Mouse (Mus musculus) splenic B cell, adult 2 months (primary cell): ENCODE results near the gene Tmem107.
A peak's percentile ranks its signal among the peaks of the same experiment; 100 is the strongest.
"Not testable (repeated sequence)": the region's sequence is repeated elsewhere in the genome, so short reads cannot be mapped to it uniquely, and the experiment has no call there.

Experiments
- DNase-seq: peaks from one replicate; pipeline ENCODE4 v3.0.0-alpha.2; 2011; ENCODE audit warnings: low read depth, low spot score
- H3K27me3 ChIP-seq: 2 replicates; pipeline ENCODE4 v1.6.1; 2012; ENCODE audit warnings: mild to moderate bottlenecking, low read length, moderate library complexity, mixed read lengths; ENCODE audit not compliant: control insufficient read depth, poor library complexity, insufficient read depth, severe bottlenecking
- H3K36me3 ChIP-seq: 2 replicates; pipeline ENCODE4 v1.6.1; 2012; ENCODE audit warnings: mild to moderate bottlenecking, low read length, moderate library complexity, mixed read lengths; ENCODE audit not compliant: control insufficient read depth, poor library complexity, insufficient read depth, severe bottlenecking

Tmem107 gene

DNA sequence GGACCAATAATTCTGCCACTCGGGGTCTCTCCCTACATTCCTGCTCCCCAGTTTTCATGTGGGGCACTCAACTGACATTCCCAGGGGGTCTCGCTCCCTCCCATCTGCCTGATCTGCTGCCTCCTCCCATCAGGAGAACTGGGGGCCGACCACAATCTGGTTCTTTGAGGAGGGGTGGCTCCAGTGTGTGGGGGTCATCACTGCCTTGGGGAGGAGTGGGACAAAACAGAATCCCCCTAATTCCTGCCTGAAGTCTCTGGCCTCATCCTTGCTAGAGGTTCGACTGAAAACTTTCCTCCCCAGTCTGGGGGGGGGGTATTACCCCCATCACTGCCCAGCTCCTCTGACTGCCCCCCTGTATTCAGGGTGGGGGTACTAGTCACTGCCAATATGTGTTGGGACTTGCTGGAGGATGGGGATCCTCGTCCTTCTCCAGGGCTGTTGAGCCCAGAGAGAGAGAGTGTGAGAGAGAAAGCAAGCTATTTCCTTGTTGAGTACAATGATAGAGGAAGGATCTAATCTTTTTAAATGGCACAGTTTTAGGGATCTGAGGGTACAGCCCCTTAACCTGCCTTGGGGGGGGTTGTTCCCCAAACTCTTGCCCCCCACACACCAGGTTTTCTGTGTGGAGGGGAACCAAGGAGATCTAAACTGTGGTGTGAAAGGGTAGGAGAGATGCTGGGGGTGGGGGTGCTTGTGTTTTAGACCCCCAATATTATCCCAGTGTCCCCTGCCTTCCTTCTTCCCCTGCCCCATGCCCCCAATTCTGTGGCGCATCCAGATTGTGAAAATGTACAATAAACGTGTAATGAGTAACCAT lies 21.2 kb downstream of the Tmem107 start:
- no peak for DNase-seq
- peaks cover 7% of the 10 kb centered on the region for H3K36me3 ChIP-seq

DNA sequence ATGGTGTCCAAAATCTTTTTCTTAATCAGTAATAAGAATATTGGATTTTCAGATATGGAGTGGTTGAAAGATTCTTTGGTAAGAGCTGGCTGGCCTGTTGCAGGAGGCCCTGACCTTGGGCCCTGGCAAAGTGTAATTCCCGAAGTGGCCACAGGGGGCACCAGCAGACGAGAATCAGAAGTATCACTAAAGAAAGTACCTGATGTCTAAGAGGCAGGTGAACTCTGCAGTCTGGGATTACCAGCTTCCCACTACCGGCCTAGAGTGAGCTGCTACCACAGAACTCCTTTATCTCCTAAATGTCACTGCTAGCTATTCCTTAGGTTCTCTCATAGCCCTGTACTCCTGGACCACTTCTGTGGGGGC lies 21.8 kb downstream of the Tmem107 start:
- peak; percentile 92 for DNase-seq
- H3K27me3 ChIP-seq = no peaks in the 10 kb centered on the region
- H3K36me3 ChIP-seq = peaks cover 7% of the 10 kb centered on the region

More for the DNA sequence above, 21.2 kb downstream of the Tmem107 start:
- no peaks in the 10 kb centered on the region for H3K27me3 ChIP-seq

DNA sequence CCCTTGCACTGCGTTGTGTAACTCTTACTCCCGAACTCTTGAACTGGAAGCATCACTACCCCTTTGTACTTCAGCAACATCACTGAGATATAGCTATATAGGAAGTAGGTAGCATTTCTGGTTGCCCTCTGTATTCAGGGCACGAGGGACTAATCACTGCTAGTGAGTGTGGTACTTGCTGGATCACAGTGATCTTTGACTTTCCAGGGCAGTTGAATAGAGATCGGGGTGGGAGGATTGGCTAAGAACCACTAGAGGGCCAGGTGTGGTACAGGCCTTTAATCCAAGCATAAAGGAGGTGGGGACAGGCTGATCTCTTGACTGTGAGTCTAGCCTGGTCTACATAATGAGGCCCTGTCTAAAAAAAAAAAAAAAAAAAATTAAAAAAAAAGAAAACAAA lies 22.3 kb downstream of the Tmem107 start:
- peak; percentile 73 for DNase-seq
- Histone ChIP-seq H3K36me3 (peaks cover 7% of the 10 kb centered on the region), H3K27me3 (no peaks in the 10 kb centered on the region)

DNA sequence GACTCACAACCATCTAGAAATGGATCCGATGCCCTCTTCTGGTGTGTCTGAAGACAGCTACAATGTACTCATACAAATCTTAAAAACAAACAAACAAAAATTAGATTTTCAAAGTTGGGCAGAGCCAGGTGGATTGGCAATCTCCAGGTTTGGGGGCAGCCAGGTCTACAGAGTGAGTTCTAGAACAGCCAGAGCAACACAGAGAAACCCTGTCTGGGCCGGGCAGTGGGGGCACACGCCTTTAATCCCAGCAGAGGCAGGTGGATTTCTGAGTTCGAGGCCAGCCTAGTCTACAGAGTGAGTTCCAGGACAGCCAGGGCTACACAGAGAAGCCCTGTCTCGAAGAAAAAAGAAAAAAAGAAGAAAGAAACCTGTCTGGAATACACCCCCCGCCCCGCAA lies 23.2 kb downstream of the Tmem107 start:
- H3K36me3 ChIP-seq, H3K27me3 ChIP-seq, DNase-seq: not testable (repeated sequence)

DNA sequence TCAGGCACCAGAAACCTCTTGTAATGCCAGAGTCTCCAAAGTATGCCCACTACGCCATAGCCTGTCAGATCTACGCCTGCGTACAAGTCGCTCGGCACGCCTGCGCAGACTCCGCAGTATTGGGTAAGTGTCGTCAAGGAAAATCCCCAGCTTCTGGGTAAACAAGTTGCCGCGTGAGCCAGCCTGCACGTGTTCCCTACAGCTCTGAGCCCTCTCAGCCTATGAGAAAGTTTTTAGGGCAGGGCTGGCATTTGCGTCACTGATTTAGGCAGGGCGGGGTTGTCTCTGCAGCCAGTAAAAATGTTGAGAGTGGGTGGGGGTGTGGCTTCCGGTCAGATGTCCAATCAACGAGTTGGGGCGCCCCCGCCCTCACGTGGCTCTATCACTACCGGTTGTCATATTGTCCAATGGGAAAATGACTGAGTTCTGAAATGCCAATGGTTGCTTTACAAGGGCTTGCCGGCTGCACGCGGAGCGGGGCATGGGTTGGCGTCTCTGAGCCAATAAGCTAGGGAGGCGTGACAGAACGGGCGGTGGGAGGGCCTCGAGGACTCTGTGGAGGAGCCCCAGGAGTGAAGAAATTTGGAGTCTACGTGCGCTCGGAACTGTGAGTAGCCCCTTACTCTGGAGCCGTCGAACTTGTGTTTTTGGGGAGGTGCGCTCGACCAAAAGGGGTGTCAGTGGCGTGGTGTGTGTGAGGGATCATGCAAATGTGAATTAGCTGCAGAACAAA lies 24.3 kb downstream of the Tmem107 start, which contains the start of gene Per1:
Gene Per1 (plus strand): TSS at position 521 of the 733 bp plus-strand sequence.
- Histone ChIP-seq H3K36me3 (peaks cover 6% of the 10 kb centered on the region), H3K27me3 (no peaks in the 10 kb centered on the region)
- DNase-seq = peak; percentile 100

DNA sequence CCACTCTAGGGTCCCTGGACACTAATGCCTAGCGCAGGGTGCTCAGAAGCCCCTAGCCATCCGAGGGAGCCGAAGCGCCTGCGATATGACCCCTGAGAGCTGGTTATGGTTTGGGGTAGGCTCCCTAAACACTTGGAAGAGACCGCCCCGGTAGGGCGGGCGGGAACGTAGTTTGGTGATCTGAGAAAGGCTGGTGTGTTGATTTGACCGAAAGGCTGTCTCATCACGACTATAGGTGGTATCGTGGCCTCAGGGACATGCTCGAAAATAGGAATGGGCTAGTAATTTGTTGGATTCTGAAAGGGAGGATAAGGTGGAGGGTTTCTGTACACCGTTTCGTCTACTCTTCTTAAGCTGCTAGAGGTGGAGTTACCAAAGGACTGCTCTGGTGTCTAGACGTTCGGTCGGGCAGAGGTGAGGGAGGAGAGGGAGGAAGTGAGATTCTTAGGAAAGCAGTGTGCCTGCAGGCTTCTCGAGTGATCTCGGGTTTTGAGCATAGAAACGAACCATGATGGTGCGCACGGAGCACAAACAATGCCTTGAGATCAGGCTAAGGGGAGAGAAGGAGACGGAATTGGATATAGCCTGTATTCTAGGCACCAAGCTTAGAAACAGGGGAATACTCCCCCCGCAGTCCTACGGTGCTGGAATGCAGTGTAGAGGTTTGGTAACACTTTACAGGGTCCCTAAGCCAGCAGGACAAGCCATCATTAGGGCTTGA lies 25.1 kb downstream of the Tmem107 start:
- Histone ChIP-seq H3K27me3 (no peaks in the 10 kb centered on the region), H3K36me3 (peaks cover 3% of the 10 kb centered on the region)
- peak; percentile 74 for DNase-seq

DNA sequence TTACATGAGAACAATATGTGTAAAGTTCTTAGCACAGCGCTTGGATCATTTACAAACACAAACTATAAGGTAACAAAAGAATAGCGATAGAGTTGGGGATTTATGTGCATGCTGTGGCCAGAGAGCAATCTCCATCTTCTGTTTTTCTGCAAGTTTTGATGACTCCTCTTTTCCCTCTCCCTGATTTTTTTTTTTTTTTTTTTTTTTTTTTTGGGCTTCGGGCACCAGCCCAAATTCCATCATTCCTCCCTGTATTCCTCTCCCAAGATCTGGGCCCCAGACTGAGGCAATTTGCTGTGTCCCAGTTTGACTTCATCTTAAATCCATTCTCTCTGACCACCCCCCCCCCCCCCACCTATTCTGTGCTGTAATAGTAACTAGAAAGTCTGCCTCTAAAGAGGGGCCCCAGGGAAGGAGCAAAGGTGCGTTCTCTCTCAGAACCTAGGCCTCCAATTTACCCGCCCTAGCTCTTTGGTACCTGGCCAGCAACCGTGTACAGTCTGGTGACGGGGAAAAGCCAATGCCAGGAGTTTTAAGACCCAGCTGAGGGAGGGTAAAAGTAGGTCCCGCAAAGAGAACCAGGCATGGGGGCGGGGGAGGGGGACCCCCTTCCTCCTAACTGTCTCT lies 25.9 kb downstream of the Tmem107 start:
- Histone ChIP-seq H3K27me3 (no peaks in the 10 kb centered on the region), H3K36me3 (peaks cover 10% of the 10 kb centered on the region)
- DNase-seq = no peak

DNA sequence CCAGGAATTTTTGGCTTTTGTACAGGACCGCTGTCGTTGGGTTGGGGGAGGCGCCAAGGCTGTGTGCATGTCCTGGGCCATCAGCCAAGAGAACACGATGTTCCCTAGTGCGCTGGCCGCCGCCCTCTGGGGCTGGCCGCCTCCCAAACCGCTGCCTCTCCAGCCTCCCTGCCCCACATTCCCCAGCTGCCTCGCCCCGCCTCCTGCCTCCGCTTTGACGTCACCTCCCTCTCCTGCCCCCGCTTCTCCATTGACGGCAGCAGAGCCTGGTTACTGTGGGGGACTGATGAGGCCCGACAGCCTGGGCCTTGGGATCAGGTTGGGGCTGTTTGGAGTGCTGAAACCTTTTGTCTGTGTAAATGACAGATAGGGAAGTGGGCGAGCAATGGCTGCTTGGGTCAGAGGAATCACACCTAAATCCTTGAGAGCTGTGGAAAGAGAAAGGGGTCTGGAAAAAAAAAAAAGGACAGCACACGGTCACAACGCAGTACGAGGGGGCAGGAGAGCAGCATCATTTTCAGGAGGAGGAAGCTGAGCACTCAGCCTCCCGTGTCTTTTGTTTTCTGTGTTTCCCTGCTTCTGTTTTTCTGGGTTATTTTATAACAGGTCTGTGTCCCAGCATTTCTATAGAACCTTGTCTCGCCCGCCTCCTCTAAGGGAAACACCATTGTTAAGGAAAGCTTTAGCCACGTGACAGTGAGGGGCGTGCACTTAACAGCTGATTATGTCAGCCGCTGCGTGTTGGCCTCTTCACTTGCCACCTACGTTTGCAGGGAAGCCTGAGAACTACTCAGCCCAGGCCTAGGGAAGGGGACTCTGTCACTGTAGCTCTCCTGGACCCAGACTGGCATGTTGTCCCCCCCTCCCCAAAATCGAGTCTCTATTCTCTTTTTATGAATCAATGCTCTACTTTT lies 26.6 kb downstream of the Tmem107 start:
- peaks cover 17% of the 10 kb centered on the region for H3K36me3 ChIP-seq
- no peaks in the 10 kb centered on the region for H3K27me3 ChIP-seq
- peak; percentile 93 for DNase-seq

DNA sequence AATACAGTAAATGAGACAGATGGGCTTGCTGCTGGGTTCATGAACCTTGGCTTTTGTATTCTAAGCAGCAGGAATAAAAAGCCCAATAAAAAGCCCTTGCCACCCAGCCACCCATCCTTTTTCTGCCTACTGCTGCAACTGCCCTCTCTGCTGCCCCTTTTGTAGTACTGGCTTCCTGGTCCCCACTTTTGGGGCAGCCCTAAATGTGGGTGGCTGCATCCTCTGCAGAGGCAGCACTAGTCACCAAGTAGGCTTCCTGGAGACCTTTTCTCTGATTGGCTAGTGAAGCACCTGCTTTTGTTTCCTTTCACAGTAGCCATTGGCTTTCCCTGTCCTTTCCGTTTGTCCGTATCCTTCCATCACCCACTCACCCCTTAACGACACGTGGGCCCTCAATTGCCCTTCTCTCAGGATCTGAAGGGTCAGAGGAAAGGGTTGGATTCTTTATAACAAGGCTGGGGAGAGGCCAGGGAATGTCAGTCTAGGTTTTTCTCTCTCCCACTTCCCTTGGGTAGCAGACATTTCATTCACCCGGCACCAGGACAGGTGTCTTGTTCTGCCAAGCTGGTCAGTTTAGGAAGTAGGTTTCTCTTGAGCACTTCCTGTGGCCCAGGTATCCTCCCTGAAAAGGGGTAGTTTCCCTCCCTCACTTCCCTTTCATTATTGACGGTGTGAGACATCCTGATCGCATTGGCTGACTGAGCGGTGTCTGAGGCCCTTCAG lies 27.6 kb downstream of the Tmem107 start:
- DNase-seq = peak; percentile 63
- Histone ChIP-seq H3K27me3 (no peaks in the 10 kb centered on the region), H3K36me3 (peaks cover 26% of the 10 kb centered on the region)

DNA sequence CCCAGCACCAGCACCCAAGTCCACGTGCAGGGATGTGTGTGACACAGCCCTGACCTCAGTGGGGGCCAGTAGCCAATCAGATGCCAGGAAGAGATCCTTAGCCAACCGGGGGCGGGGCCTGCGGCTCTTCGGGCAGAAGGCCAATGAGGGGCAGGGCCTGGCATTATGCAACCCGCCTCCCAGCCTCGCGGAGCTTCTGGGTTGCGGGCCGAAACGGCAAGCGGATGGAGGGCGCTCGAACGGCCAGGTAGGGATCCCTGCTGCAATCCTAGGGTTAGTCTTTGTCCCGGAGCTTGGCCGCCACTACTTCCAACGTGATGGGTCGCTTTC lies 28.1 kb downstream of the Tmem107 start:
- H3K36me3 ChIP-seq = peaks cover 27% of the 10 kb centered on the region
- peak; percentile 98 for DNase-seq

DNA sequence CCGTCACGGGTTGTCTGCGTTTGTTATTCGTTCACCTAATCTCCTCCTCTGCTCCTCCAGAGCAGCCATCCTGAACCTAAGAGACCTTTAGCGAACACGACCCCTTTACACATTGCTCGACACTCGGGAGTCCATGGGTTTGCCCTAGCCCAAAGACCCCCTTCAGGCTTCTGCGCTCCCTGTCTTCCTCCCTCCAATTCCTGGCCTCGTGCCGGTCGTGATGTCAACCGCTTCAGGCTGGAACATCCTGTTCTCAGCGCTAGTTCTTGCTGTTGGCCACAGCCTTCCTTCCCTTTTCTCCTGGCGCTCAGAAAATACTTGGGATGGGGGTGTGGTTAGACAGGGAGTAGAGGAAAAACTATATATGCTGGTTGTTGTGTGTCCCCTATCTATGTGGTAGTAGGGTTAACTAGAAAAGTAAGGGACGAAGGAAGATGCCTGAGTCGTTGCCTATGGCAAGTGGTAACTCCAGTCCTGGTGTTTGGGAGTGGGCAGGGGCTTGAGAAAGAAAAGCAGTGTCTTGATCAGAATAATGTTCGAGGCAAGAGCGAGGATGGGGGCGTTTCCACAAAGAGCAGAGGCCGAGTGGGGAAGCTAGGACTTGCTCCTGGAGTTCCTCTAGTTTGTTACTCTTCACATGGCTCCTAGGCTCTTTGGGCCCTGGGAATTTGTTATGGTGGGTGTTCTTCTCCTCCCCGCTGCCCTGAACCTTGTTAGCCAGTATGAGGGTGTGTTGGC lies 28.7 kb downstream of the Tmem107 start:
- no peak for DNase-seq

More for the DNA sequence above, 28.1 kb downstream of the Tmem107 start:
- H3K27me3 ChIP-seq = no peaks in the 10 kb centered on the region

DNA sequence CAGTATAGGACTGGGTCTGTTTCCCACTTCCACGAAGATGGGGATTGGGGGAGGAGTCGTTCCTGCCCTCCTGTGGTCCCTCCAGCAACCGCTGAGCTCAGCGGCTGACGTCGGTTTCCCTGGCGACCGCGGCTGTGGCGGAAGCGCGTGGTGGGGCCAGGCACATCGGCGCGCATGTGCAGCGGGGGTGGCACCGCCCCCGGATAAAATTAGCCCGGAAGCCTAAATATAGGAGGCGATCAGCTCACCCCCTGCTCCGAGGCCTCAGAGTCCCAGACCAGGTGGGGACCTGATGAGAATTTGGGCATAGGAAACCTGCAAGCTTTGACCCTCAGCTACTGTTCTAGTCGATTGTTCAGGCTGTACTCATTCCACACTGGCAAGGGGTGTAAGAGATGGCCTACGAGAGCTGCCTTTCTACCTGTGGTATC lies 29.3 kb downstream of the Tmem107 start:
- Histone ChIP-seq H3K27me3 (no peaks in the 10 kb centered on the region), H3K36me3 (peaks cover 36% of the 10 kb centered on the region)
- DNase-seq = peak; percentile 97

More for the DNA sequence above, 28.7 kb downstream of the Tmem107 start:
- Histone ChIP-seq H3K27me3 (no peaks in the 10 kb centered on the region), H3K36me3 (peaks cover 32% of the 10 kb centered on the region)
